Mouse (Mus musculus) testis, postnatal 10 days (tissue): Measurements from ENCODE around the gene Pik3cd.
"Not testable (repeated sequence)": the region's sequence is repeated elsewhere in the genome, so short reads cannot be mapped to it uniquely, and the experiment has no call there.

ENCODE experiments used
- DNase-seq: peaks from one replicate; pipeline ENCODE4 v3.0.0; 2021; ENCODE audit warnings: low spot score

Gene Pik3cd

GRCm38 (mm10) chr4:149702210-149702979 is at the start of gene Pik3cd:
TSS of gene Pik3cd (minus strand) at chr4:149702571.
- DNase-seq = no peak

GRCm38 (mm10) chr4:149750671-149751070 is 48.3 kb upstream of the Pik3cd start:
- DNase-seq = peak; percentile 31

GRCm38 (mm10) chr4:149749663-149750015 is 47.3 kb upstream of the Pik3cd start:
- DNase-seq = not testable (repeated sequence)

GRCm38 (mm10) chr4:149749003-149749662 is 46.8 kb upstream of the Pik3cd start:
- peak; percentile 32 for DNase-seq

- DNase-seq = no peak
Measured at GRCm38 (mm10) chr4:149744119-149744518, 41.7 kb upstream of the Pik3cd start.

DNA sequence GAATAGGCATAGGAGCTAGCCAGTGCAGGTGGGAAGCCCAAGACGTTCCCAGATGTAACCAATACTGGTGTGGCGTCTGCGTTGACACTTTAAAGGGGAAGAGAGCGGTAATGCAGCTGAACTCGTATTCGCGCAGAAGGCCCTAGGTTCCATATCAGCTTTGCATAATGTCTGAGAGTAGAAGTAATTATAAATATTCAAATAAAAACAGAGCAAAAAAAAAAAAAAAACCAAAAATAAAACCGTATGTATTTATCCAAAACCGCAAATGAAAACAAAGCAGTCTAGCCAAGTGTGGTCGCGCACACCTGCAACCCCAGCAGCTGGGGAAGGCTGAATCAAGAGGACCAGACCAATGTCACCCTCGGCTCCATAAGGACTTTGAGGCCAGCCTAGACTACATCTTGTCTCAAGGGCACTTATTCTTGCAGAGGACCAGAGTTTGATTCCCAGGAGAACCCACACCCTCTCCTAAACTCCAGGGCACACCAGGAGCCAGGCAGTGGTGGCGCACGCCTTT is 39.7 kb upstream of the Pik3cd start:
- no peak for DNase-seq

GRCm38 (mm10) chr4:149740301-149740700 is 37.9 kb upstream of the Pik3cd start:
- no peak for DNase-seq

- DNase-seq = no peak
Measured at GRCm38 (mm10) chr4:149739478-149739877, 37.1 kb upstream of the Pik3cd start.

DNA sequence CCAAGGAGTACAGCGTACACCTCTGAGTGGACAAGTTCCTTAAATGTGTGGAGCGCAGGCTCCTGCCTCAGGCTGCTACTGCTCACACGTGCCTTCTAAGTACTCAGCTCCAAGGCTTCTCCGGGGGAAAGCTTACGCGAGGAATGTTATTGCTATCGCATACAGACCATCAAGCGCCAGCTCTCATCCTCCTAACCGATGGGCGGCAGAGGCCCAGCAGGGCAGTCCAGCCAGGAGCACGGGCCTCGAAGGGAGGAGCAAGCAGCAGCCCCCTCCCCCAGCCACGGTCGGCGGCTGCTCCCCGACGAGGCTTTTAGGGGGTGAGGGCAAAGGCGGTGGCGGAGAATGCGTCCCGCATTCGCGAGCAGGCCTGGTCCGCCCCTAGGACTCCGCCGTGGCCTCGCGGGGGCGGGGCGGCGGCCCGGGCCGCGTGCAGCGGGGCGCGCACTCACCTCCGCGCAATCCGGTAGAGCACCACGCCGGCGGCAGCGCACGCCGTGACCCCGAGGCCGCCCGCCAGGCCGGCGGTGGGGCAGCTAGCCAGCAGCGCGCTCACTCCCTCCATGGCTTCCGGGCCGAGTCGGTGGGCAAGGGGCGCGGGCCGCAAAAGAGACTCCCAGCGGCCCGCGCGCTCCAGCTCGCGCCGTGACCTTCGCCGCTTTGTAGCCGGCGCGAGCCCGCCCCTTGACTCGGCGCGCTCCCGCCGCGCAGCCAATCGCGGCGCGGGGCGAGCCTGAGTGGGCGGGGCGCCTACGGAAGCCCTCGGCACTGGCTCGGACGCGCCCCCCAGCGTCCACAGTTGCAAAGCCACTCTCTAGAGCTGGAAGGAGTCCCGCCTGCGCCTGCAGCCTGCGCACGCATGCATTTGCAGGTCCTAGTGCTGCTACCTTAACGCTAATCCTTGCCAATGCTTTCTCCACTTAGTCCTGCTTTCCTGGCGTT is 35.3 kb upstream of the Pik3cd start, which contains the start of gene Tmem201:
Gene Tmem201, minus strand, starts transcription at position 662 of the 942 bp plus-strand sequence.
- DNase-seq = peak; percentile 98

GRCm38 (mm10) chr4:149736581-149736980 is 34.2 kb upstream of the Pik3cd start:
- peak; percentile 68 for DNase-seq

DNA sequence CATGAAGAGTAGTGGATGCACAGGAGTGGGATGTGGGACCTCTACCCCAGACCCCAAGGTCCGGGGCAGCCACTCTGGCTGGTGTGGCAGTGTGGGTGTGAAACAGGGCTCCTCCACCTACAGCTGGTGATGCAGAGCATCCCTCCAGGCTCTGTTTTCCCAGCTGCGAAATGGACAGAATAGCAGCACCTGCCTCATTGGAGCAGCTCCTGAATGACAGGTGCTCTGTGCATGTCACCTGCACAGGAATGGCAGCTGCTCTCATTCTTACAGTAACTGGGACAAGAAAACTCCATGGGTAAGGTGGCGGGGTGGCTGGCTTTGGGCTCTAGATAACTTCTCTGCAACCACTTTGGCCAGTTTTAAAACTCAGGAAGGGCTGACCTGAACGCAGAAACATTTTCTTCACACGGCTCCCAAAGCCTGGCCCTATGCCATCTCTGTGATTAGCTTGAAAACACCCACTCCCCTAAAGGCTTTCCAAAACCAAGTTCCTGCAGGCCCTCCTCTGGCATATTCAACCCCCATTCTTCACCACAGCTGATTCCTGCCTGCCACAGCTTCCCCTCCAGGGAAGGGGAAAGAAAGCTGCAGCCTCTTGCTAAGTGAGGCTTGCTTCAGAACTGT is 33.4 kb upstream of the Pik3cd start:
- no peak for DNase-seq

- no peak for DNase-seq
Measured at GRCm38 (mm10) chr4:149734730-149735475, 32.5 kb upstream of the Pik3cd start.

DNA sequence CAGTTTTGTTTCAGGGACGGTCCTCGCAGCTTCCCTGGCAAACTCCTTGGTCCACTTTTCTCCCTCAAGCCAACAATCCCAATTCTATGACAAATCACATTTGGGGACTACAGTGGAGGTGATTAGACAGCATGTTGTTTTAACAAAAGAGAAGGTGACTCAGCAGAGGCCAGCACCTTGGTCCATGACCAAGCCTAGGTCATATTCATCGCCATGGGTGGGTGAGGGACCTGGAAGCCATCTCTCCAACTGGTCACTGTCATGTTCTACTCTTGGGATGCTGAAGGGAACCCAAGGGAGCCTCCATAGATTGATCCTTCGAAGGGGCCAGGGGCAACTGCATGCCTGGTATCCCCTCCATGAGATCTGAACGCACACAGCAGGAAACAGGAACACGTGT is 31.9 kb upstream of the Pik3cd start:
- DNase-seq = no peak

- no peak for DNase-seq
Measured at GRCm38 (mm10) chr4:149733748-149734147, 31.4 kb upstream of the Pik3cd start.

GRCm38 (mm10) chr4:149732800-149733199 is 30.4 kb upstream of the Pik3cd start:
- no peak for DNase-seq

DNA sequence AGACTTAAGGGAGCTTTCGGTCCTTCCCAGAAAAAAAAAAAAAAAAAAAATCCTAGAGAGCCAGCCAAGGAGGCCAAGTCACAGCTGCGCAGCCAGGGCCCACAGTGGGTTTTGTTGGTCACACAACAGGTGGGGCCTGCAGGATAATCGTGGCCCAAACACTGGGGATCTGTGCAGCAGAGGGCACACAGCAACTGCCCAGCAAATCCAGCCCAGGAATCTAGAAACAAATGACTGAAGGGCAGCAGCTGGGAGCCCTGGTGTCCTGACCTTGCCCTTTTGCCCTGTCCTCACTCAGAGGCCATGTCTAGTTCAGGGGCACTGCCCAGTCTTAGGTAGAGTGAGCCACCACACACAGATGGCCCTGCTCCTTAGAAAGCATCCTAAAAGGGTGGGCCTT is 29.9 kb upstream of the Pik3cd start:
- no peak for DNase-seq

GRCm38 (mm10) chr4:149730827-149731226 is 28.5 kb upstream of the Pik3cd start:
- no peak for DNase-seq

DNA sequence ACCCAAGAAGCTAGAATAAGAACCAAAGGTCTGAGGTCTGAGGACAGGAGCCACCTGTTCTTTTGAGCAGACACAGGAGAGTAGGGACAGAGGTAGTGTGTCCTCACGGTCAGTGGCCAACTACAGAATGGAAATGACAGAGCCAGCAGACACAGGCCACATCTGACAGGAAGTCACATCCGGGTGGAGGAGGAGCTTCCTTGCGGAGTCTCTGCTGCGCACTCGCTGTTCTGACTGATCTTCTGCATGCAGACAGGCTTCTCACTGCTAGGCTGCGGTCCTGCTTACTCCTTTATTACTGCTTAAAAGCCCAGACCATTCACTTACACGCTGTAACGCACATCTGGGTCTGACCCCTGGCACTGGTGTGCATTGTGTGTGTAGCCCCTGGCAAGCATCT is 26.4 kb upstream of the Pik3cd start:
- DNase-seq = no peak

DNA sequence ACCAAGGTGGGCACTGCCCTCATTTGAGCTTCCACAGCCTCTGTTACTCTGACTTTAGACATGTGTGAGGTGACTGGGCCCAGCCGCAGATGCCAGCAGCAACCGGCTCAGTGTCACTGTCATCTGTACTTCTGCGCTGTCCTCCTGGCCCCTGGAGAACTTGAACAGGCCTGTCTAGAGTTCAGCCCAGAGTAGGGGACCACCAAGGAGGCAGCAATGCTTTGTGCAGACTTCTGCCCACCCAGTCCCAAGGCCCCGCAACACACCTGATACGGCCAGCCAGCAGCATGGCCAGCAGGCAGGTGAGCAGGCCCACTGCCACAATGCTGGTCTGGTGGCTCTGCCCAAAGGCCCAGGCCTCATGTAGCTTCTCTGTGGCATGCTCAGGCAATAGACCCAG is 25.3 kb upstream of the Pik3cd start:
- no peak for DNase-seq

DNA sequence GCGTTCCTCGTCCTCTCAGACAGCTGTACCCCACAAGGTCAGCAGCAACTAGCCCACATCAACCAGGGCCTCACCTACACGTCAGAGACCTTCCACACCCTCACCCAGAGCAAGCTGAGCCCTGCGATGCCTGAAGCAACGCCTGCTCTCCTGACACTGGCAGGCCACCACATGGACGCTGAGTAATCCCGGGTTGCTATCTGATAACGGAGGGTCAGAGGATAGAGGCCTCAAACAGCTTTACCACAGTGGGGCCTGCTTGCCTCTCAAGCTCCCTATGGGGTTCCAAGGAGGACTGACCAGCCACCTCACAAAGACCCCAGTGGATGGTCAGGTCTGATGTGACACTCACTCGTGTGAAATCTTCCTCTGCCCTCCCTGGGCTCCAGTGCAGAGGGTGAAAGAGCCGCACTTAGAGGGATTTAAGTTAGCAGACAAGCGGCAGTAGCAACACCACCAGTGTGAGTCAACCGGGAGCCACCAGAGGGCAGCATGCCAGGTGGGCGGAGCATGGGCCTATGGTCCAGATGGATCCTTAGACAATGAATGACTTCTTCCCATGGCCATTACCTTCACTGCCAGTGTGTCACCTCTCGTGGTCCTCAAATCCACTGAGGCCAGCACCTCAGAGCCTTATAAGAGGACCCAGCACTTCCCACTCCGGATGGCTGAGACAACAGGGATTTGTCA is 23.4 kb upstream of the Pik3cd start:
- peak; percentile 91 for DNase-seq
